Mouse (Mus musculus) MEL (cell line): Measurements from ENCODE around the gene Myh3. TPM values are rescaled to one million over a fixed set of nuclear protein-coding genes. Genes with fewer than 3 reads are reported as not detected.

Experiments used
- DNase-seq: peaks from one replicate; pipeline ENCODE4 v3.0.0; 2011; ENCODE audit warnings: low read depth, low spot score
- H3K27ac ChIP-seq: 2 replicates; pipeline ENCODE4 v1.5.1; 2012; ENCODE audit warnings: low read depth, mild to moderate bottlenecking, control low read depth, low read length, moderate library complexity; ENCODE audit not compliant: control insufficient read depth
- H3K27me3 ChIP-seq, 2 experiments: fragments of 150-350 bp in 1 of 2; sonication (generic) in 1 of 2; 2 replicates each; pipeline ENCODE4 v1.6.1; 2012; ENCODE audit warnings: low read length in 2 of 2, mild to moderate bottlenecking in 2 of 2, improper control_type of control experiment in 1 of 2, moderate library complexity in 1 of 2; ENCODE audit not compliant: insufficient read depth in 2 of 2, control insufficient read depth in 1 of 2
- H3K36me3 ChIP-seq, 2 experiments: 2 replicates each; pipeline ENCODE4 v1.6.1; 2012 to 2014; ENCODE audit warnings: low read length in 2 of 2, improper control_type of control experiment in 1 of 2, inconsistent platforms in 1 of 2, mild to moderate bottlenecking in 1 of 2; ENCODE audit not compliant: insufficient read depth in 2 of 2, control insufficient read depth in 1 of 2
- H3K4me1 ChIP-seq, 2 experiments: fragments of 150-350 bp in 1 of 2; sonication (generic) in 1 of 2; 2 replicates each; pipeline ENCODE4 v1.6.1; 2012; ENCODE audit warnings: low read length in 2 of 2, improper control_type of control experiment in 1 of 2, mild to moderate bottlenecking in 1 of 2; ENCODE audit not compliant: insufficient read depth in 2 of 2, control insufficient read depth in 1 of 2
- H3K4me3 ChIP-seq, 2 experiments: fragments of 150-350 bp in 1 of 2; sonication (generic) in 1 of 2; 2 replicates each; pipeline ENCODE4 v1.5.1; 2012; ENCODE audit warnings: low read depth in 2 of 2, low read length in 2 of 2, mild to moderate bottlenecking in 2 of 2, moderate library complexity in 2 of 2, control low read depth in 1 of 2, improper control_type of control experiment in 1 of 2; ENCODE audit not compliant: control insufficient read depth in 1 of 2, insufficient read depth in 1 of 2
- H3K79me2 ChIP-seq: 2 replicates; pipeline ENCODE4 v1.6.1; 2012; ENCODE audit warnings: mild to moderate bottlenecking, low read length, moderate library complexity; ENCODE audit not compliant: control insufficient read depth, poor library complexity, insufficient read depth
- H3K9ac ChIP-seq: 2 replicates; pipeline ENCODE4 v1.6.1; 2012; ENCODE audit warnings: low read depth, mild to moderate bottlenecking, control low read depth, low read length, moderate library complexity; ENCODE audit not compliant: control insufficient read depth, poor library complexity, severe bottlenecking
- H3K9me3 ChIP-seq: fragments of 150-350 bp; sonication (generic); replicated peaks from 2 replicates; pipeline ENCODE4 v1.6.1; 2012; ENCODE audit warnings: mild to moderate bottlenecking, low read length, improper control_type of control experiment, moderate library complexity; ENCODE audit not compliant: insufficient read depth
- BHLHE40 ChIP-seq: IDR thresholded peaks from 2 replicates; pipeline ENCODE4 v1.6.1; 2012; ENCODE audit warnings: low read depth, mild to moderate bottlenecking, inconsistent platforms, low read length, improper control_type of control experiment, borderline replicate concordance
- CHD2 ChIP-seq: IDR thresholded peaks from 2 replicates; pipeline ENCODE4 v1.6.1; 2011; ENCODE audit warnings: low read length, improper control_type of control experiment
- CTCF ChIP-seq, 3 experiments: IDR thresholded peaks in 2 of 3; conservative IDR thresholded peaks in 1 of 3; 2 replicates each; pipeline ENCODE4 v1.5.1; 2011 to 2012; ENCODE audit warnings: low read length in 3 of 3, low read depth in 2 of 3, mild to moderate bottlenecking in 2 of 3, improper control_type of control experiment in 1 of 3, inconsistent platforms in 1 of 3, mixed read lengths in 1 of 3, moderate library complexity in 1 of 3; ENCODE audit not compliant: control insufficient read depth in 1 of 3, insufficient read depth in 1 of 3, poor library complexity in 1 of 3, severe bottlenecking in 1 of 3
- E2F4 ChIP-seq: IDR thresholded peaks from 2 replicates; pipeline ENCODE4 v1.6.1; 2011; ENCODE audit warnings: low read depth, low read length, improper control_type of control experiment, borderline replicate concordance
- EP300 ChIP-seq, 2 experiments: IDR thresholded peaks; 2 replicates each; pipeline ENCODE4 v1.6.1; 2011; ENCODE audit warnings: improper control_type of control experiment in 2 of 2, low read length in 2 of 2, low read depth in 1 of 2, mild to moderate bottlenecking in 1 of 2
- ETS1 ChIP-seq: IDR thresholded peaks from 2 replicates; pipeline ENCODE4 v1.6.1; 2012; ENCODE audit warnings: low read depth, mild to moderate bottlenecking, inconsistent platforms, low read length, improper control_type of control experiment, moderate library complexity
- GATA1 ChIP-seq: IDR thresholded peaks from 2 replicates; pipeline ENCODE4 v1.6.1; 2011; ENCODE audit warnings: low read depth, low read length, improper control_type of control experiment
- MAFK ChIP-seq: IDR thresholded peaks from 2 replicates; pipeline ENCODE4 v1.6.1; 2011; ENCODE audit warnings: low read depth, mild to moderate bottlenecking, low read length, improper control_type of control experiment, borderline replicate concordance
- MXI1 ChIP-seq: IDR thresholded peaks from 2 replicates; pipeline ENCODE4 v1.6.1; 2011; ENCODE audit warnings: mild to moderate bottlenecking, low read depth, low read length, improper control_type of control experiment
- MYC ChIP-seq: IDR thresholded peaks from 2 replicates; pipeline ENCODE4 v1.6.1; 2011; ENCODE audit warnings: low read depth, mild to moderate bottlenecking, low read length, improper control_type of control experiment, moderate library complexity
- NRF1 ChIP-seq: IDR thresholded peaks from 2 replicates; pipeline ENCODE4 v1.6.1; 2014; ENCODE audit warnings: low read depth, mild to moderate bottlenecking, inconsistent platforms, low read length, improper control_type of control experiment, moderate library complexity; ENCODE audit not compliant: poor library complexity, insufficient read depth, severe bottlenecking
- RAD21 ChIP-seq: IDR thresholded peaks from 2 replicates; pipeline ENCODE4 v1.6.1; 2011; ENCODE audit warnings: mild to moderate bottlenecking, low read depth, low read length, improper control_type of control experiment
- RCOR1 ChIP-seq: IDR thresholded peaks from 2 replicates; pipeline ENCODE4 v1.6.1; 2012; ENCODE audit warnings: low read depth, mild to moderate bottlenecking, inconsistent platforms, low read length, improper control_type of control experiment
- SIN3A ChIP-seq: IDR thresholded peaks from 2 replicates; pipeline ENCODE4 v1.6.1; 2012; ENCODE audit warnings: low read length, improper control_type of control experiment, inconsistent platforms
- SMC3 ChIP-seq: IDR thresholded peaks from 2 replicates; pipeline ENCODE4 v1.6.1; 2011; ENCODE audit warnings: low read depth, low read length, improper control_type of control experiment
- TAL1 ChIP-seq: IDR thresholded peaks from 2 replicates; pipeline ENCODE4 v1.6.1; 2012; ENCODE audit warnings: mild to moderate bottlenecking, inconsistent platforms, low read length, moderate library complexity, mixed read lengths
- TCF12 ChIP-seq: IDR thresholded peaks from 2 replicates; pipeline ENCODE4 v1.6.1; 2014; ENCODE audit warnings: low read depth, mild to moderate bottlenecking, inconsistent platforms, low read length, improper control_type of control experiment, moderate library complexity
- USF2 ChIP-seq, 2 experiments: IDR thresholded peaks; 2 replicates each; pipeline ENCODE4 v1.6.1; 2011 to 2012; ENCODE audit warnings: improper control_type of control experiment in 2 of 2, low read length in 2 of 2, borderline replicate concordance in 1 of 2, inconsistent platforms in 1 of 2, low read depth in 1 of 2, mild to moderate bottlenecking in 1 of 2; ENCODE audit not compliant: insufficient read depth in 1 of 2
- ZC3H11A ChIP-seq: IDR thresholded peaks from 2 replicates; pipeline ENCODE4 v1.6.1; 2012; ENCODE audit warnings: low read depth, mild to moderate bottlenecking, inconsistent platforms, low read length, improper control_type of control experiment
- polyA plus RNA-seq, 2 experiments: library from polyadenylated mRNA; stranded (reverse) in 1 of 2; unstranded in 1 of 2; fragments of >175 nt in 1 of 2; fragments of >200 nt in 1 of 2; gene quantifications; 2 replicates each; pipeline versions ENCODE4 v1.2.1 to v1.2.4; 2012; ENCODE audit warnings: low replicate concordance in 2 of 2, low read depth in 1 of 2; ENCODE audit not compliant: insufficient read length in 2 of 2, insufficient read depth in 1 of 2, missing spikeins in 1 of 2
- total RNA-seq: library from RNA; depleted of rRNA; stranded (reverse); fragments of 300-350 nt; gene quantifications from 2 replicates; pipeline ENCODE4 v1.2.3, GENCODE M21; 2012

Gene Myh3
- total and polyA plus RNA-seq, 3 experiments: 0.81 to 1.7 TPM; not detected in 1

- Histone ChIP-seq H3K9me3 (no peaks in the 10 kb centered on the region), H3K4me3 (no peak overlapping the region), H3K27me3 (no peaks in the 10 kb centered on the region), H3K27ac (no peak overlapping the region), H3K9ac (no peak overlapping the region), H3K36me3 (no peaks in the 10 kb centered on the region), H3K79me2 (no peaks in the 10 kb centered on the region), H3K4me1 (no peaks in the 10 kb centered on the region)
- no peak for TF ChIP-seq USF2 (IDR thresholded peaks at IDR 0.05; ENCODE audit: borderline replicate concordance in 1 of 2, insufficient read depth in 1 of 2, low read depth in 1 of 2, low read length in 2 of 2)
- no peak for TF ChIP-seq BHLHE40
- no peak for TF ChIP-seq TCF12
- no peak for TF ChIP-seq CHD2
- no peak for DNase-seq
These were observed 65.9 kb downstream of the Myh3 start for GRCm38 (mm10) chr11:67143863-67144498.

GRCm38 (mm10) chr11:67144559-67145265 is 66.6 kb downstream of the Myh3 start:
- no peaks in the 10 kb centered on the region for H3K79me2 ChIP-seq
- no peak for TF ChIP-seq MXI1
- no peak for TF ChIP-seq RAD21
- no peak for TF ChIP-seq MYC
- no peaks in the 10 kb centered on the region; a peak in 1 of 4 replicates for H3K27me3 ChIP-seq
- no peak overlapping the region for H3K4me3 ChIP-seq
- H3K9me3 ChIP-seq: no peaks in the 10 kb centered on the region
- H3K36me3 ChIP-seq: no peaks in the 10 kb centered on the region
- no peak overlapping the region for H3K9ac ChIP-seq
- no peaks in the 10 kb centered on the region for H3K4me1 ChIP-seq
- no peak for DNase-seq
- no peak overlapping the region for H3K27ac ChIP-seq

DNA sequence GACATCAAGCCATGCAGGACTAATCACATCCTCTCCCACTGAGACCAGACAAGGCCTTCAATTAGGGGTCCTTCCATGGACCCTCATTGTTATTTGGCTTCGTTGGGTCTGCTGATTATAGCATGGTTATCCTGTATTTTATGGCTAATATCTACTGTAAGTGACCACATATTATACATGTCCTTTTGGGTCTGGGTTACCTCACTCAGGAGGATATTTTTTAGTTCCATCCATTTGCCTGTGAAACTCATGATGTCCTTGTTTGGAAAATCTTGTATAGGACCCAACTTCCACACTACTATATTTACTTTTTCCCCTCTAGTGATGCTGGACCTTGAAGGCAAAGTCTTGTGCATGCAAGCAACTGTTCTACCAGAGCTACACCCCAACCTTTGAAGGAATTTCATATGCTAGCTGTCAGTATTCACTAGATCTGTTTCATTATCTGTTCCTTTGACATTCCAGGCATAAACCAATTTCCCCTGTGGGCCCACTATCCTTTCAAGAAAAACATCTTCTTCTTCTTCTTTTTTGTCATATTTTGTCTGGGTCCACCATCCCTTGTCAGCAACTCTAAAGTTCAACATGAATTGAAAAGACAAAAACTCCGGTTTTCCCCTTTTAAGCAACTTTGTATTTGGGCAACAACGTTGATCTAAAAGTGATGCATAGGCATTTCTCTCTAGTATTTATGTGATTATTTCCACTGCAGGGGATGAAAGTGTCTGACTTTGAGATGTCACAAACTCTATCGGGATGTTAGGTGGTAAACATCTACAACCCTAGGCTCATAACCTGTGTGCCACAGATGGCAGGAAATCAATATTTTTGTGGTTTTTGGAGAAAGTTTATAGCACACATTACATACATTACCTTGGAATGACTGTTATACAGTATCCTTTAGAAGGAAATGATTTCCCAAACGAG is 67.6 kb downstream of the Myh3 start:
- H3K79me2 ChIP-seq: no peaks in the 10 kb centered on the region
- H3K27ac ChIP-seq: no peak overlapping the region
- no peak overlapping the region for H3K9ac ChIP-seq
- H3K4me1 ChIP-seq: no peaks in the 10 kb centered on the region
- H3K36me3 ChIP-seq: no peaks in the 10 kb centered on the region
- no peaks in the 10 kb centered on the region for H3K9me3 ChIP-seq
- H3K27me3 ChIP-seq: no peaks in the 10 kb centered on the region; a peak in 2 of 4 replicates
- H3K4me3 ChIP-seq: no peak overlapping the region
- no peak for DNase-seq
- TF ChIP-seq SMC3: no peak
- TF ChIP-seq TCF12: no peak
- TF ChIP-seq MAFK: no peak
- TF ChIP-seq EP300 (IDR thresholded peaks at IDR 0.05; ENCODE audit: low read depth in 1 of 2, low read length in 2 of 2): no peak
- no peak for TF ChIP-seq RCOR1
- no peak for TF ChIP-seq E2F4
- TF ChIP-seq TAL1: no peak
- TF ChIP-seq ZC3H11A: no peak
- TF ChIP-seq ETS1: no peak
- TF ChIP-seq CTCF (IDR thresholded peaks at IDR 0.05 in 2 of 3, conservative IDR thresholded peaks at IDR 0.05 in 1 of 3; ENCODE audit: control insufficient read depth in 1 of 3, insufficient read depth in 1 of 3, low read depth in 2 of 3, low read length in 3 of 3, poor library complexity in 1 of 3, severe bottlenecking in 1 of 3): no peak
- no peak for TF ChIP-seq BHLHE40
- TF ChIP-seq NRF1: no peak
- TF ChIP-seq GATA1: no peak
- TF ChIP-seq SIN3A: no peak
